Mouse (Mus musculus) MEL (cell line): ENCODE results near the gene Cog6. TPM values are rescaled to one million over a fixed set of nuclear protein-coding genes. Genes with fewer than 3 reads are reported as not detected.

ENCODE experiments used
- DNase-seq: peaks from one replicate; pipeline ENCODE4 v3.0.0; 2011; ENCODE audit warnings: low read depth, low spot score
- H3K27ac ChIP-seq: 2 replicates; pipeline ENCODE4 v1.5.1; 2012; ENCODE audit warnings: low read depth, mild to moderate bottlenecking, control low read depth, low read length, moderate library complexity; ENCODE audit not compliant: control insufficient read depth
- H3K27me3 ChIP-seq, 2 experiments: fragments of 150-350 bp in 1 of 2; sonication (generic) in 1 of 2; 2 replicates each; pipeline ENCODE4 v1.6.1; 2012; ENCODE audit warnings: low read length in 2 of 2, mild to moderate bottlenecking in 2 of 2, improper control_type of control experiment in 1 of 2, moderate library complexity in 1 of 2; ENCODE audit not compliant: insufficient read depth in 2 of 2, control insufficient read depth in 1 of 2
- H3K36me3 ChIP-seq, 2 experiments: 2 replicates each; pipeline ENCODE4 v1.6.1; 2012 to 2014; ENCODE audit warnings: low read length in 2 of 2, improper control_type of control experiment in 1 of 2, inconsistent platforms in 1 of 2, mild to moderate bottlenecking in 1 of 2; ENCODE audit not compliant: insufficient read depth in 2 of 2, control insufficient read depth in 1 of 2
- H3K4me1 ChIP-seq, 2 experiments: fragments of 150-350 bp in 1 of 2; sonication (generic) in 1 of 2; 2 replicates each; pipeline ENCODE4 v1.6.1; 2012; ENCODE audit warnings: low read length in 2 of 2, improper control_type of control experiment in 1 of 2, mild to moderate bottlenecking in 1 of 2; ENCODE audit not compliant: insufficient read depth in 2 of 2, control insufficient read depth in 1 of 2
- H3K4me3 ChIP-seq, 2 experiments: fragments of 150-350 bp in 1 of 2; sonication (generic) in 1 of 2; 2 replicates each; pipeline ENCODE4 v1.5.1; 2012; ENCODE audit warnings: low read depth in 2 of 2, low read length in 2 of 2, mild to moderate bottlenecking in 2 of 2, moderate library complexity in 2 of 2, control low read depth in 1 of 2, improper control_type of control experiment in 1 of 2; ENCODE audit not compliant: control insufficient read depth in 1 of 2, insufficient read depth in 1 of 2
- H3K79me2 ChIP-seq: 2 replicates; pipeline ENCODE4 v1.6.1; 2012; ENCODE audit warnings: mild to moderate bottlenecking, low read length, moderate library complexity; ENCODE audit not compliant: control insufficient read depth, poor library complexity, insufficient read depth
- H3K9ac ChIP-seq: 2 replicates; pipeline ENCODE4 v1.6.1; 2012; ENCODE audit warnings: low read depth, mild to moderate bottlenecking, control low read depth, low read length, moderate library complexity; ENCODE audit not compliant: control insufficient read depth, poor library complexity, severe bottlenecking
- H3K9me3 ChIP-seq: fragments of 150-350 bp; sonication (generic); replicated peaks from 2 replicates; pipeline ENCODE4 v1.6.1; 2012; ENCODE audit warnings: mild to moderate bottlenecking, low read length, improper control_type of control experiment, moderate library complexity; ENCODE audit not compliant: insufficient read depth
- CHD2 ChIP-seq: IDR thresholded peaks from 2 replicates; pipeline ENCODE4 v1.6.1; 2011; ENCODE audit warnings: low read length, improper control_type of control experiment
- CTCF ChIP-seq, 3 experiments: IDR thresholded peaks in 2 of 3; conservative IDR thresholded peaks in 1 of 3; 2 replicates each; pipeline ENCODE4 v1.5.1; 2011 to 2012; ENCODE audit warnings: low read length in 3 of 3, low read depth in 2 of 3, mild to moderate bottlenecking in 2 of 3, improper control_type of control experiment in 1 of 3, inconsistent platforms in 1 of 3, mixed read lengths in 1 of 3, moderate library complexity in 1 of 3; ENCODE audit not compliant: control insufficient read depth in 1 of 3, insufficient read depth in 1 of 3, poor library complexity in 1 of 3, severe bottlenecking in 1 of 3
- EP300 ChIP-seq, 2 experiments: IDR thresholded peaks; 2 replicates each; pipeline ENCODE4 v1.6.1; 2011; ENCODE audit warnings: improper control_type of control experiment in 2 of 2, low read length in 2 of 2, low read depth in 1 of 2, mild to moderate bottlenecking in 1 of 2
- ETS1 ChIP-seq: IDR thresholded peaks from 2 replicates; pipeline ENCODE4 v1.6.1; 2012; ENCODE audit warnings: low read depth, mild to moderate bottlenecking, inconsistent platforms, low read length, improper control_type of control experiment, moderate library complexity
- GABPA ChIP-seq: IDR thresholded peaks from 2 replicates; pipeline ENCODE4 v1.6.1; 2012; ENCODE audit warnings: low read depth, mild to moderate bottlenecking, inconsistent platforms, low read length, improper control_type of control experiment, moderate library complexity
- GATA1 ChIP-seq: IDR thresholded peaks from 2 replicates; pipeline ENCODE4 v1.6.1; 2011; ENCODE audit warnings: low read depth, low read length, improper control_type of control experiment
- HCFC1 ChIP-seq: IDR thresholded peaks from 2 replicates; pipeline ENCODE4 v1.6.1; 2012; ENCODE audit warnings: low read depth, mild to moderate bottlenecking, inconsistent platforms, low read length, improper control_type of control experiment, moderate library complexity
- KAT2A ChIP-seq: conservative IDR thresholded peaks from 2 replicates; pipeline ENCODE4 v1.6.1; 2012; ENCODE audit warnings: low read depth, low read length, improper control_type of control experiment, inconsistent platforms
- MAFK ChIP-seq: IDR thresholded peaks from 2 replicates; pipeline ENCODE4 v1.6.1; 2011; ENCODE audit warnings: low read depth, mild to moderate bottlenecking, low read length, improper control_type of control experiment, borderline replicate concordance
- MEF2A ChIP-seq: IDR thresholded peaks from 2 replicates; pipeline ENCODE4 v1.6.1; 2014; ENCODE audit warnings: low read depth, mild to moderate bottlenecking, inconsistent platforms, low read length, improper control_type of control experiment; ENCODE audit not compliant: poor library complexity, insufficient replicate concordance, severe bottlenecking; ENCODE audit errors: extremely low read depth
- MXI1 ChIP-seq: IDR thresholded peaks from 2 replicates; pipeline ENCODE4 v1.6.1; 2011; ENCODE audit warnings: mild to moderate bottlenecking, low read depth, low read length, improper control_type of control experiment
- MYB ChIP-seq: IDR thresholded peaks from 2 replicates; pipeline ENCODE4 v1.6.1; 2011; ENCODE audit warnings: mild to moderate bottlenecking, low read depth, low read length, improper control_type of control experiment
- MYC ChIP-seq: IDR thresholded peaks from 2 replicates; pipeline ENCODE4 v1.6.1; 2011; ENCODE audit warnings: low read depth, mild to moderate bottlenecking, low read length, improper control_type of control experiment, moderate library complexity
- NELFE ChIP-seq: IDR thresholded peaks from 2 replicates; pipeline ENCODE4 v1.6.1; 2011; ENCODE audit warnings: low read depth, low read length, improper control_type of control experiment
- NRF1 ChIP-seq: IDR thresholded peaks from 2 replicates; pipeline ENCODE4 v1.6.1; 2014; ENCODE audit warnings: low read depth, mild to moderate bottlenecking, inconsistent platforms, low read length, improper control_type of control experiment, moderate library complexity; ENCODE audit not compliant: poor library complexity, insufficient read depth, severe bottlenecking
- POLR2A ChIP-seq, 2 experiments: IDR thresholded peaks; 2 replicates each; pipeline ENCODE4 v1.6.1; 2011 to 2012; ENCODE audit warnings: low read length in 2 of 2, mild to moderate bottlenecking in 2 of 2, control low read depth in 1 of 2, improper control_type of control experiment in 1 of 2, low read depth in 1 of 2, moderate library complexity in 1 of 2; ENCODE audit not compliant: control insufficient read depth in 1 of 2, insufficient read depth in 1 of 2, poor library complexity in 1 of 2
- POLR2AphosphoS2 ChIP-seq: IDR thresholded peaks from 2 replicates; pipeline ENCODE4 v1.6.1; 2011; ENCODE audit warnings: low read length, improper control_type of control experiment
- POLR2AphosphoS5 ChIP-seq: IDR thresholded peaks from 2 replicates; pipeline ENCODE4 v1.6.1; 2012; ENCODE audit warnings: low read depth, borderline replicate concordance, mild to moderate bottlenecking, inconsistent platforms, low read length, moderate library complexity, mixed read lengths
- RAD21 ChIP-seq: IDR thresholded peaks from 2 replicates; pipeline ENCODE4 v1.6.1; 2011; ENCODE audit warnings: mild to moderate bottlenecking, low read depth, low read length, improper control_type of control experiment
- RCOR1 ChIP-seq: IDR thresholded peaks from 2 replicates; pipeline ENCODE4 v1.6.1; 2012; ENCODE audit warnings: low read depth, mild to moderate bottlenecking, inconsistent platforms, low read length, improper control_type of control experiment
- SMC3 ChIP-seq: IDR thresholded peaks from 2 replicates; pipeline ENCODE4 v1.6.1; 2011; ENCODE audit warnings: low read depth, low read length, improper control_type of control experiment
- TBP ChIP-seq: IDR thresholded peaks from 2 replicates; pipeline ENCODE4 v1.8.0; 2011; ENCODE audit warnings: low read depth, low read length, improper control_type of control experiment
- TCF12 ChIP-seq: IDR thresholded peaks from 2 replicates; pipeline ENCODE4 v1.6.1; 2014; ENCODE audit warnings: low read depth, mild to moderate bottlenecking, inconsistent platforms, low read length, improper control_type of control experiment, moderate library complexity
- UBTF ChIP-seq: IDR thresholded peaks from 2 replicates; pipeline ENCODE4 v1.6.1; 2012; ENCODE audit warnings: low read depth, mild to moderate bottlenecking, inconsistent platforms, low read length, improper control_type of control experiment, moderate library complexity, borderline replicate concordance; ENCODE audit not compliant: insufficient read depth
- ZKSCAN1 ChIP-seq: IDR thresholded peaks from 2 replicates; pipeline ENCODE4 v1.6.1; 2012; ENCODE audit warnings: low read depth, mild to moderate bottlenecking, inconsistent platforms, low read length, improper control_type of control experiment, moderate library complexity
- ZMIZ1 ChIP-seq: IDR thresholded peaks from 2 replicates; pipeline ENCODE4 v1.6.1; 2012; ENCODE audit warnings: low read depth, mild to moderate bottlenecking, inconsistent platforms, low read length, improper control_type of control experiment, moderate library complexity
- ZNF384 ChIP-seq: IDR thresholded peaks from 2 replicates; pipeline ENCODE4 v1.6.1; 2012; ENCODE audit warnings: low read depth, mild to moderate bottlenecking, inconsistent platforms, low read length, improper control_type of control experiment
- polyA plus RNA-seq, 2 experiments: library from polyadenylated mRNA; stranded (reverse) in 1 of 2; unstranded in 1 of 2; fragments of >175 nt in 1 of 2; fragments of >200 nt in 1 of 2; gene quantifications; 2 replicates each; pipeline versions ENCODE4 v1.2.1 to v1.2.4; 2012; ENCODE audit warnings: low replicate concordance in 2 of 2, low read depth in 1 of 2; ENCODE audit not compliant: insufficient read length in 2 of 2, insufficient read depth in 1 of 2, missing spikeins in 1 of 2
- total RNA-seq: library from RNA; depleted of rRNA; stranded (reverse); fragments of 300-350 nt; gene quantifications from 2 replicates; pipeline ENCODE4 v1.2.3, GENCODE M21; 2012

Cog6 gene
- total and polyA plus RNA-seq, 3 experiments, result 15.6 to 21.6 TPM; not detected in 1

DNA sequence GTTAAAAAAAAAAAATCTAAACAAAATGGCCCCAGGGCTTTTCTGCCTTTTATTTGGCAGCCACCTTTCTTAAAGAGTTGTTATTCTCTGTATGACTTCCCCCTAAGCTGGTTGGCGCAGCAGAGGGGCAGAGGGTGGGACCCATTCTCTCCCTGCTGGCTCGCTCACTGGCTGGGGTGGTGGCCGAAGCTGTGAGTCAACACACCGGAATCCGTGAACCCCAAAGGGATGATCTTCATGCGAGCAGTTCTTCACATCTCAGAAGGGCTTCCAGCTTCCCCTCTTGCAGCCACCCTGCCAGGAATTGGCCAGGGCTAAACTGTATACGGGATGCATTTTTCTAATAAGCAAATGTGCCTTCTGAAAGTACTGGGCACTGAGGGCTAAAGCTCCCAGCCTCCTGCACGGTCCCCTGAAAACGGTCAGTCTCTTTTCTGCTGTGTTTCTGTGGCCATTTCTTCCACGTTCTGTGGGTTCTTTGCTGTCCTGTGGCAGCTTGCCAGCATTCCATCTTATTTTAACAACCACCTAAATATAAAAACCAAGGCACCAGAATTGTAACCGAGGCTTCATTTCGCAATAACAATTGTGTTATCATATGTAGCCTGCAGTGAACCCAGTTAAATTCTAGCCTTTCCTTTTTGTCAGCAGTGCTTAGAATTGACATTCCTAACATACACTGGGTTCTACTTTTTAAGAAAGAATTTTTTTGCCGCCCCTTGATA is 46.5 kb upstream of the Cog6 start:
- no peak for TF ChIP-seq RCOR1
- TF ChIP-seq KAT2A, result no peak
- no peak for TF ChIP-seq ZNF384
- no peak for TF ChIP-seq ZMIZ1
- no peak for TF ChIP-seq MYB
- TF ChIP-seq RAD21, result no peak
- TF ChIP-seq POLR2A (IDR thresholded peaks at IDR 0.05; ENCODE audit: control insufficient read depth in 1 of 2, insufficient read depth in 1 of 2, low read depth in 1 of 2, low read length in 2 of 2, poor library complexity in 1 of 2), result no peak
- TF ChIP-seq MXI1, result no peak
- no peak for TF ChIP-seq NRF1
- TF ChIP-seq GABPA, result no peak
- TF ChIP-seq HCFC1, result no peak
- TF ChIP-seq TCF12, result no peak

DNA sequence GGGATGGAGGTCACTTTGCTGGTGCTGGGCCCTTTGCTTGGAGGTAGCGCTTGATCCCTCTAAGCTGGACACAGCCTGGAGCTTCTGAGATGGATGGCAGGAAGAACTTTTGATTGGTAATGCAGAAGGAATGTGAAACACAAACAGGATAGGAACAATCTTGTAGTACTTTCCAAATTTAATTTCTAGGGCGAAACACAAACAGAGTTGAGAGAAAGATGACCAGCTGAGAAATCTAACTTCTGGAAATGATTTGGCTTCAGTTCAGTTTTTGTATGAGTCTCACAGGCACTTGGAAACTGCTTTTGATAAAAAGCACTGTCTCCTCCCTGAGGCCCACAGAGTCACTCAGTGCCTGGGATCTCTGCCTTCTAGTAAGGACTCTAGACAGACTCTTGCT is 42.9 kb upstream of the Cog6 start:
- no peaks in the 10 kb centered on the region for H3K4me1 ChIP-seq
- DNase-seq, result no peak
- peaks cover 0 to 2% of the 10 kb centered on the region in 2 experiments; a peak in 2 of 4 replicates for H3K27me3 ChIP-seq
- TF ChIP-seq ETS1 (no peak), CHD2 (no peak), POLR2AphosphoS5 (no peak), HCFC1 (no peak), ZKSCAN1 (no peak), MXI1 (no peak), MEF2A (no peak), EP300 (IDR thresholded peaks at IDR 0.05; ENCODE audit: low read depth in 1 of 2, low read length in 2 of 2) (no peak), UBTF (no peak), MAFK (no peak), NRF1 (no peak), NELFE (no peak), MYC (no peak), GATA1 (no peak), TBP (no peak), ZMIZ1 (no peak), SMC3 (no peak), CTCF (IDR thresholded peaks at IDR 0.05 in 2 of 3, conservative IDR thresholded peaks at IDR 0.05 in 1 of 3; ENCODE audit: control insufficient read depth in 1 of 3, insufficient read depth in 1 of 3, low read depth in 2 of 3, low read length in 3 of 3, poor library complexity in 1 of 3, severe bottlenecking in 1 of 3) (no peak), RCOR1 (no peak), POLR2AphosphoS2 (no peak)
- TF ChIP-seq, all 39 proteins: peak for 0
- no peaks in the 10 kb centered on the region for H3K36me3 ChIP-seq
- no peak overlapping the region for H3K27ac ChIP-seq
- no peak overlapping the region for H3K4me3 ChIP-seq
- H3K79me2 ChIP-seq, result no peaks in the 10 kb centered on the region
- H3K9me3 ChIP-seq, result no peaks in the 10 kb centered on the region
- H3K9ac ChIP-seq, result no peak overlapping the region

More for the DNA sequence above, 46.5 kb upstream of the Cog6 start:
- H3K4me1 ChIP-seq, result no peaks in the 10 kb centered on the region
- H3K36me3 ChIP-seq, result no peaks in the 10 kb centered on the region
- no peaks in the 10 kb centered on the region for H3K9me3 ChIP-seq
- peaks cover 0 to 2% of the 10 kb centered on the region in 2 experiments; a peak in 2 of 4 replicates for H3K27me3 ChIP-seq
- H3K27ac ChIP-seq, result no peak overlapping the region
- H3K9ac ChIP-seq, result no peak overlapping the region
- no peaks in the 10 kb centered on the region for H3K79me2 ChIP-seq
- H3K4me3 ChIP-seq, result no peak overlapping the region
- no peak for DNase-seq
